Mouse (Mus musculus) thymus, adult 2 months (tissue): ENCODE data around the gene Kcnd2. TPM values are rescaled to one million over a fixed set of nuclear protein-coding genes. Genes with fewer than 3 reads are reported as not detected.

ENCODE experiments used
- DNase-seq: peaks from one replicate; pipeline ENCODE4 v3.0.0; 2021
- H3K27ac ChIP-seq: fragments of 200-500 bp; 2 replicates; pipeline ENCODE4 v1.5.1; 2012; ENCODE audit warnings: low read length, control low read depth; ENCODE audit not compliant: control insufficient read depth, insufficient read depth
- H3K27me3 ChIP-seq: fragments of 200-500 bp; 2 replicates; pipeline ENCODE4 v1.6.1; 2012; ENCODE audit warnings: mild to moderate bottlenecking, low read length, moderate library complexity, mixed read lengths; ENCODE audit not compliant: control insufficient read depth, insufficient read depth
- H3K36me3 ChIP-seq: fragments of 200-500 bp; 2 replicates; pipeline ENCODE4 v1.6.1; 2012; ENCODE audit warnings: mild to moderate bottlenecking, low read length, moderate library complexity; ENCODE audit not compliant: control insufficient read depth, insufficient read depth
- H3K4me1 ChIP-seq: fragments of 200-500 bp; replicated peaks from 2 replicates; pipeline ENCODE4 v1.6.1; 2012; ENCODE audit warnings: low read length; ENCODE audit not compliant: control insufficient read depth, insufficient read depth
- H3K4me3 ChIP-seq: fragments of 200-500 bp; 2 replicates; pipeline ENCODE4 v1.5.1; 2012; ENCODE audit warnings: mild to moderate bottlenecking, low read length, control low read depth, moderate library complexity; ENCODE audit not compliant: control insufficient read depth, insufficient read depth
- CTCF ChIP-seq: fragments of 200-500 bp; IDR thresholded peaks from 2 replicates; pipeline ENCODE4 v1.5.1; 2012; ENCODE audit warnings: mild to moderate bottlenecking, control low read depth, low read length, moderate library complexity, borderline replicate concordance; ENCODE audit not compliant: control insufficient read depth, poor library complexity, insufficient read depth; ENCODE audit errors: extremely low read depth
- POLR2A ChIP-seq: fragments of 200-500 bp; IDR thresholded peaks from 2 replicates; pipeline ENCODE4 v1.6.1; 2012; ENCODE audit warnings: mild to moderate bottlenecking, low read length, control low read depth, moderate library complexity; ENCODE audit not compliant: control insufficient read depth, poor library complexity, insufficient read depth; ENCODE audit errors: extremely low read depth
- WGBS: fragments of 180-500 bp; shearing (Covaris S2); methylation state at CpG from one replicate; pipeline ENCODE4 v1.1.7; 2018; 5-methylcytosine and 5-hydroxymethylcytosine counted together
- polyA plus RNA-seq: library from polyadenylated mRNA; depleted of rRNA; stranded (reverse); fragments of >200 nt; gene quantifications from 2 replicates; pipeline ENCODE4 v1.2.3, GENCODE M21; 2012; rRNA removed

Kcnd2 gene
- 0.04 and 0.50 TPM in 2 replicates for polyA plus RNA-seq

DNA sequence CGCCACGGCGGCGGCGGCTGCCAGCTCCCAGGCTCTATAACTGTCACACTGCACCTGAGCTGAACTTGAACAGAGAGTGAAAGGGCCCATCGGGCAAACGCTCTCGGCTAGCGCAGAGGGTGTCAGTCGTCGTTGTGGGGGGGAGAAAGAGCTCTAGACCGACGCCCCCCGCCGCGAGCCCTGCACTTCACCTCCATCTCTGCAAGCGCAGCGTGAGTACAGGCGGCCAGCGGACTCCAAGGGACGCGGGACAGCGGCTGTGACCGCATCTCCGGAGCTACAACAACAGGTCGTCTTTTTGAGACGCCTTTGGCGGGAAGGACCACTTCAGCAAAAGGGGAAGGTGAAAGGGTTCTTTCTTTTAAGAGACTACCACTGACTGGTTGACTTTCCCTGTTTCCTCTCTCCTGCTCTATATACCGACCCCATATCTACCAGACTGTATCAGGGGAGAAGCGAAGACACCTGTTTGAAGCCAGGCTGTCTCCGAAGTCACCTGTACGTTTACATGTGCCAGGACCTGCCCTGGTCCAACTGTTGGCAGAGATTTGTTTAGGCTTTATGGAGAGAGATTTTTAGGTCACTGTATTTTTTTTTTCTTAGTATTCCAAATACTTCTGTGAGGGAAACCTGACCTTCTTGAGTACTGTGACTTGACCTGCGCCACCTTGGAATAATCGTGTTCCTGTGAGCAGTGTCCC, at the start of gene Kcnd2:
Kcnd2 (plus strand) TSS at position 13 of the 701 bp plus-strand sequence.
- no peak within 1 kb of the TSS for H3K4me3 ChIP-seq
- 14% methylated on average over 34 of the region's 34 CpGs for WGBS
- no peaks in the 10 kb centered on the region for H3K36me3 ChIP-seq
- no peak for DNase-seq
- no peak for TF ChIP-seq CTCF
- no peak for TF ChIP-seq POLR2A
- peaks cover 7% of the 10 kb centered on the region for H3K27me3 ChIP-seq
- no peaks in the 10 kb centered on the region for H3K4me1 ChIP-seq
- H3K27ac ChIP-seq = no peak within 1 kb of the TSS

DNA sequence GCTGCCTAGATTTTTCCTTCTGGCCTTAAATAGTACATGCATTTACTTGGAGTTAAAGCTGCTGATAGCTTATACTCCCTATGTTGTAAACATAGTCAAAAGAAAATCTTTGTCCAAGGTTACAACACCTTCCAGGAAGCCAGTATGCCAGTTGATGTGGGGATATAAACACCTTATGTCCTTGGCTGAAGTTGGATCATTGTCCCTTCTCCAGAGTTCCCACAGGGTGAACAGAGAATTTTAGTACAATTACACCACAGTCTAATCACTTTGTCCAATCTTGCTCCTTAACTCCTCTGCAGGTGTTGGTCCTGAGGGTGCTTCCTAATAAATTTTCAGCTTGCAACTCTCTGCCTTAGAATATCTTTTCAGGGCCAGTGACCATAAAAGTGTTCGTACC, 48.7 kb upstream of the Kcnd2 start:
- no peaks in the 10 kb centered on the region for H3K27me3 ChIP-seq
- H3K4me1 ChIP-seq = no peaks in the 10 kb centered on the region
- H3K4me3 ChIP-seq = no peak overlapping the region
- 66% methylated on average over 1 of the region's 1 CpGs for WGBS
- no peak for DNase-seq
- H3K36me3 ChIP-seq = no peaks in the 10 kb centered on the region
- H3K27ac ChIP-seq = no peak overlapping the region
- no peak for TF ChIP-seq POLR2A
- TF ChIP-seq CTCF = no peak

DNA sequence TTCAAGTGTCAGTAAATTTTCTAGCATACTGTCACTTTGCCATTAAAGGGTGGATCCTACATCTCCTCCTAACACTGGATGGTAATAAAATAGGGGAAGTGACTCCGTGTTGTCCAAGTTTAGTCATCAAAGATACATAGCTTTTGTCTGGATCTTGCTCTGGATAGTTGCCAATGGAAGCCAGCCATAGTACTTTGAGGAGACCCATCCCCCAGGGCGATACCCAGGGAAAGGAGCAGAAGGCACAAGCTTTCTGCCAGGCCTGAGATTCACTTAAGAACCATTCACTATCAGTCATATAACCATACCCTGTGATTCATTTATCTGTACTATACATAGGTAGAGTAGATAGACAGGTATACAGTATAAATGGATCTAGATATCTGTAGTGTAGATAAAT, 20.0 kb upstream of the Kcnd2 start:
- TF ChIP-seq CTCF (no peak), POLR2A (no peak)
- WGBS = 70% methylated on average over 2 of the region's 2 CpGs
- H3K27ac ChIP-seq = no peak overlapping the region
- no peaks in the 10 kb centered on the region for H3K27me3 ChIP-seq
- DNase-seq = no peak
- no peaks in the 10 kb centered on the region for H3K4me1 ChIP-seq
- H3K4me3 ChIP-seq = no peak overlapping the region
- no peaks in the 10 kb centered on the region for H3K36me3 ChIP-seq

DNA sequence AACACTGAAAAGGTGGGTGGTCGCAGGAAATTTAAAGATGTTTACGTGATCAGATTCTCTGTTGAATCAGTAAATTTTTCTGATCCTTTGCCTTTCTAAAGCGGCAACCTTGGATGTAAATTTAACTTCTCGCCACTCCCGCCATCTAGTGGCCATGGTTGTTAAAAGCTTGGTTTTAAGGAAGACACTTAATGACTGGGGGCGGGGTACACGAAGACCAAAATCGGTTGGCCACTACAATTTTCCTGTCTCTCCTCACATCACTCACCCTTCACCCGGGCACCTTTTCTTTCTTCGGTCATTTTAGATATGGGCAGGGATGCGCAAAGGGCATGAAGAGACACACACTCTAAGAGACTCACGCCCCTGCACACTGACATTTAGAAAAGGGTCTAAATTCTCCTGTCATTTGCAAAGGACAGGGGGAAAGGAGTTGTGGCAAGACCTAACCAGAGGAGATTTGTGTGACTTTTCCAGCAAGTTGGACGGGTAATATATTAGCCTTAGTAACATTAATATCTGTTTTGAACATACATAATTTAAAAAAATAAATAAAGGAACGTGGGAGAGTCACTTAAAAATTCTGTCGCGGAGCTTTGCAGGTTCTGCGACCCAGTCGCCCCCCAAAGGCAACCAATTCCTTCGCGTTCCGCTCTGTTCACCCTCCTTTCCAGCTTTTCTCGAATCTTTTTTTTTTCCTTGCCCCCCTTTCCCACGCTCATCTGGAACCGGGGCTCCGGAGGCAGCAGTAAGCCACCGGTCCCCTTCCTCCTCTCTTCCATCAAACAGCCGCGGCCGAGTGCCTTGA, 1.2 kb upstream of the Kcnd2 start:
- no peaks in the 10 kb centered on the region for H3K4me1 ChIP-seq
- no peak for TF ChIP-seq POLR2A
- no peak for TF ChIP-seq CTCF
- no peak for DNase-seq
- no peak overlapping the region for H3K4me3 ChIP-seq
- 4% methylated on average over 29 of the region's 29 CpGs for WGBS
- no peak overlapping the region for H3K27ac ChIP-seq
- peaks cover 7% of the 10 kb centered on the region for H3K27me3 ChIP-seq
- no peaks in the 10 kb centered on the region for H3K36me3 ChIP-seq

DNA sequence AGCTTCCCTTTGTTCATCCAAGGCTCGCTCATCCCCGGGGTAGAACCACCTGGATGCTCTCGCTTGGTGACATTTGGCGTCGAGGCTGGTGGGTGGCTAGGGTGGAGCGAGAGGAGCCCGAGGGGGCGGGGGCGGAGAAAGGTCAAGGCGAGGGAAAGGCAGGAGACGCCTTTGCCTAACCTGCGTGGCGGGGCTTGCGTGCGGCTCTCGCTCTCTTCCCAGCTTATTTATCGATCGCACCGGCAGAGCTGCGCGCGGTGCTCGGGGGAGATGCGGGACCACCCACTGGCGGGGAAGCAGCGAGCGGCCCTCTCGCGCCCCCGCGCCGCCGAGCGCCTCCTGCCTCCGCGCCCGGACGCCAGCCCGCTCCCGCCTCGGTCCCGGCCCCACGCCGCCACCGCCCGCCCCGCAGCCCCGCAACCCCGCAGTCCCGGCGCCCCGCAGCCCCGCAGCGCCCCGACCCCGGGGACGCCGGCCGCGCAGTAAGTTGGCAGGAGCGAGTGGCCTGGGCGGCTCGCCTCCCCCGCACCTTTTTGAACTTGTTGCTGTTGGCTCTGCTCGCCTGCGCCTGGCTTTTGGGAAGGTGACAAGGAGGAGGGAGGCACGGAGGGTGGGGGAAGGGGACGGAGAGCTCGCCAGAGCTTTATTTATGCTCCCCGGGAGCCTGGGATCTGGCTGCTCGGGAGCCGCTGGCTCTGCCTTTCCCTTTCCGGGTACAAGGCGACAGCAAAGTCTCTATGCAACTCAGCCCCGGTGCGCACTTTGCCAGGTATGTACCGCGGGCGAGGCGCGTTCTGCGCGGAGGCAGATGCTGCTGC, 421 bp upstream of the Kcnd2 start:
- no peak overlapping the region for H3K4me3 ChIP-seq
- no peak for DNase-seq
- no peaks in the 10 kb centered on the region for H3K4me1 ChIP-seq
- 3% methylated on average over 69 of the region's 83 CpGs for WGBS
- no peak for TF ChIP-seq CTCF
- no peak for TF ChIP-seq POLR2A
- H3K27me3 ChIP-seq = peaks cover 7% of the 10 kb centered on the region
- H3K36me3 ChIP-seq = no peaks in the 10 kb centered on the region
- H3K27ac ChIP-seq = no peak overlapping the region
